Mouse (Mus musculus): ENCODE measurements around the gene Gm17268. TPM values are rescaled to one million over a fixed set of nuclear protein-coding genes. Genes with fewer than 3 reads are reported as not detected.

Gm17268 gene
- total RNA-seq, 4 experiments from 2014 or later: not detected

- no peak for DNase-seq (ENCODE audit: low spot score in 2 of 2)
Measured at GRCm38 (mm10) chr11:82032136-82032535, 6.2 kb downstream of the Gm17268 start.

DNA sequence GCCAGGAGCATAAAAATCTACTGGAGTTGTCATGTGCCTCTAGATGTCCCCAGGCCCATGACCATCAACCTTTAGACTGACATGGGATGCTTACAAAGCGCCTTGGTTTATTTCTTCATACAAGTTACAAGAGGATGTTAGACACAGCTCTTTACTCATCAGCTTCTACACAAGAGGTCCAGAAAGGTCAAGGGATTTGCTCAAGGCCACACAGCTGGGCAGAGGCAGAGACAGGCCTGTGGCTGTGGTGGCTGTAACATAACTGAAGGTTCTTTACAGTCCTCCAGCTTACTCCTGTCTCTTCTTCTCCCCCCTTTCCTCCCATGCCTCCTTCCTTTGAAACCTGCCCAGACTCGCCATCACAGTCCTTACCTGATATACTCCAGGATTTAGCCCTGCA, 8.2 kb downstream of the Gm17268 start:
- DNase-seq (ENCODE audit: low spot score in 2 of 2): no peak

- DNase-seq (ENCODE audit: low spot score in 2 of 2): no peak
Measured at GRCm38 (mm10) chr11:82023769-82024168, 14.6 kb downstream of the Gm17268 start.

DNA sequence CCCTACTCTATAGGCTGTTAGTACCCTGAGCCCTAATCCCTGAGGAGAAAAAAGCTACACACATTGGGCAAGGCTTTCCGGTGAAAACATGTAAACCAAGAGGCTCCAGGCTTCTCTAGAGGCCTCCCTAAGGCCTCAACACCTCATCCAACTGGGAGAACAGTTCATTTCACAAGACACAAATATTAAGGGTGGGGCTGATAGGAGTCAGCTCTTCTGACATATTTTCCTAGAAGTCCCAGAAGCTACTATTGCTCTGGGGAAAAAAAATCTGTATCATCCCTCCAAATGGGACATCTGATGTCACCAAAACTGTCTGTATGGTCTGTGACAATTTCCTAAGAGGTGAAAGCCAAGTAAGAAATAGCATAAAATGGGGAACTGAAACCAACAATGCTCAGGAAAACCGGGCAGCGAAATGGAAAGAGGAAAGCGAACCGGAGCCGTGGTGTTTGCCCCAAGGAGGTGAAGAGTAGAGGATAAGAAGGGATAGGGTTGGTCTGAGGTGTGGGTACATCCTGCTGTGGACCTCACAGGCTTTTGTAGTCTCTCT, 15.8 kb downstream of the Gm17268 start:
- DNase-seq (ENCODE audit: low spot score in 2 of 2): no peak

DNA sequence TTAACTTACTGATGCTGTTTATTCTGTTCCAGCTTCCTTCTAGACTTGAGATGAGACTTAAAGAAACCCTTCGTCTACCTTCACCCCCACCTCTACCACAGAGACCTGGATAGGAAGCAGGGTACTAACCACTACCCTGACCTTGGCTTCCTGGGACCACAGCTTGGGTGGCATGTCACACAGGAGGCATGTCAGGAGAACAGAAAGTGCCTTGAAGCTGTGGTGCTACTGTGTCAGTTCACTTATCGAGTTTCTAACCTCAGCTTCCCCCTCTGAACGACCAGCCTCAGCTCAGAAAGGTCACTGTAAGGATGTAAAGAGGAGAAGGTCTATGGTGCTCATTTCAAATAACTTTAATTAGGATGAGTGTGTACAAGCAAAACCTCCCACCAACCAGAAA, 17.0 kb downstream of the Gm17268 start:
- DNase-seq (ENCODE audit: low spot score in 2 of 2): no peak

GRCm38 (mm10) chr11:82019793-82020192, 18.6 kb downstream of the Gm17268 start:
- no peak for DNase-seq (ENCODE audit: low spot score in 2 of 2)

GRCm38 (mm10) chr11:82019389-82019788, 19.0 kb downstream of the Gm17268 start:
- DNase-seq (ENCODE audit: low spot score in 2 of 2): no peak

GRCm38 (mm10) chr11:82016181-82016780, 22.1 kb downstream of the Gm17268 start:
- DNase-seq (ENCODE audit: low spot score in 2 of 2): no peak

DNA sequence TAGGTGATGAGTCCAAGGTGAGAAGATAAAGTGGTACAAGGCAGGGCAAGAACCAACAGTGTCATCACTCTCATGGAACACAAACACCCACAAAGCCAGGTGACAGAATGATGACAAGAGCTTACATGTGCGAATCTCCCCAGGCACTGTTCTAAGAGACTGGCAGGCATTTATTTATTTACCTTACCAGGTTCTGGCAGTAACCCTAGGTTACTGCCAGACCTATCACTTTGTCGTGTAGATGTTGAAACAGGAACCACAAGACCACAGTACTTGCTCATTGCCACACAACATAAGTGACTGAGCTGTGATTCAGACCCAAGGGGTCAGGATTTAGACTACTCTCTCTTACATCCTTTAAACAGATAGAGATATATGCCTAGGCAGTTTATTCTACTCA, 23.3 kb downstream of the Gm17268 start:
- DNase-seq (ENCODE audit: low spot score in 2 of 2): no peak

- DNase-seq (ENCODE audit: low spot score in 2 of 2): no peak
Measured at GRCm38 (mm10) chr11:82013756-82014155, 24.6 kb downstream of the Gm17268 start.

GRCm38 (mm10) chr11:82011411-82012193, 26.8 kb downstream of the Gm17268 start:
- no peak for DNase-seq (ENCODE audit: low spot score in 2 of 2)

- no peak for DNase-seq (ENCODE audit: low spot score in 2 of 2)
Measured at GRCm38 (mm10) chr11:82010115-82010514, 28.2 kb downstream of the Gm17268 start.

GRCm38 (mm10) chr11:82006796-82007423, 31.5 kb downstream of the Gm17268 start:
- peak; percentile 62 to 69 for DNase-seq (ENCODE audit: low spot score in 2 of 2)

DNA sequence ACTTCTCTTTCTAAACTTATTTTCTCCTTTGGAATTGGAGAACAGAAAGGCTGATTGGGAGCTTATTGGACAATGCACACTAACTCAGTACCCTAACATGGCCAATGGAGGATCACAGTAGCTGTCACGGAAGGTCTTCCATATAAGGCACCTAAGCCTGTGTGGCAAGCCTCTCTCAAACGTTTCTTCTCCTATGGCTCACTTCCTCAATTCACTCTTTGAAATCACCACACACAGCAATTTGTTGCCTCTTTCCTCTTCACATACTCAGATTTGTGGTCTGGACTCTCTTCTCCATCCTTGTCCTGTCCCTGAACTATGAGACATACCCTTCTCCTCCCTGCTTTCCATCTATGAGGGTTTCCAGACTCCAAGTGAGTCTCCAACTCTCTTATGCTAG, 33.6 kb downstream of the Gm17268 start:
- DNase-seq (ENCODE audit: low spot score in 2 of 2): no peak

GRCm38 (mm10) chr11:82000581-82000980, 37.8 kb downstream of the Gm17268 start:
- no peak for DNase-seq (ENCODE audit: low spot score in 2 of 2)

- DNase-seq (ENCODE audit: low spot score in 2 of 2): no peak
Measured at GRCm38 (mm10) chr11:81999469-81999868, 38.9 kb downstream of the Gm17268 start.

- DNase-seq (ENCODE audit: low spot score in 2 of 2): no peak
Measured at GRCm38 (mm10) chr11:81998646-81999045, 39.7 kb downstream of the Gm17268 start.

DNA sequence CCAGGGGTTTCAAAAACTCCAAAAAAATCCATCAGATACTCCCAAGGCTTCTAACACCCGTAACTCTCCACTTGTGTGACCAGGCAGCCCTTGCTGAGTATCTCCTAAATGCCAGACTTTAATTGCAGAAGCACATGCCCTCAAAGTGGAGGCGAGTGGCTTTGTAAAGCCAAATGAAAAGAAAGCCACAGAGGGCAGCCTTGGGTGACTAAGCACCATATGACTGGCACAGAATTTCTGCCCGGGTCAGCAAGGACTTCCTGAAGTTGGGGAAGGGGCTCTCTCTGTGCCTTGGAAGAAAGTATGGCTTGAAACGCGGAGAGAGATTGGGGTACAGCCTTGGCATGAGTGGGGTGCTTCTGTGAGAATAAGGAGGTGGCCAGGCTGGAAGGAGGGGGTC, 41.3 kb downstream of the Gm17268 start:
- DNase-seq (ENCODE audit: low spot score in 2 of 2): no peak

DNA sequence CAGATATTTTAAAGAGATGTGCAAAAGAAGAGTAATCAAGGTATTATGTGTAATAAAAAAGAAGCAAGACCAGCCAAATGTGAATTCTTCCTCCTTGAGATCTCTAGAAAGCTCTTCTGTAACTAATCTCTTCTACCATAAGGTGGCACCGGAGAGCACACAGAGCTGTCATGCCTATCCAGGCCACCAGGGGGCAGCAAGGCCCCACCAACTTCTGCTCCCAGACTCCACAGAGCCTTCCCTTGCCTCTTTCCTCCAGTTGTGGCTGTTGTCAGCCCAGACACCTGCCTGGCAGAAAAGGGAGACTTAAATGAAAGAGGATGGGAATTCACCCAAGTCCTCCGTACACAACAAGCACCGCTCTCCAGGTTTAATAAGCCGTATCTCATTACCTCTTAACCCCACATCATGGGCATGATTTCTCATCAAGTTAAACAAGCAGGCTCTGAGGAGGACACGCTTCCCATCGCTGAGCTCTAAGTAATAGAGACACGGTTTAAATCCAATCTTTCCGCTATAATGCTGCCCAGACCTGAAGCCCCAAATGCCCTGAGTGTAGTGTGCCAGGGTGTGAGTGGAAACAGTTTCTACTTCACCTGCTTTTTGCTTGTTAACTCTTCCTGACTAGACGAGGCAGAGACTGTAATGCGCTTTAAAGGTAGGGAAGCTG, 42.1 kb downstream of the Gm17268 start:
- peak; percentile 46 to 62 for DNase-seq (ENCODE audit: low spot score in 2 of 2)

GRCm38 (mm10) chr11:81983146-81983545, 55.2 kb downstream of the Gm17268 start:
- DNase-seq (ENCODE audit: low spot score in 2 of 2): peak in 1 of 2 experiments; percentile 10

DNA sequence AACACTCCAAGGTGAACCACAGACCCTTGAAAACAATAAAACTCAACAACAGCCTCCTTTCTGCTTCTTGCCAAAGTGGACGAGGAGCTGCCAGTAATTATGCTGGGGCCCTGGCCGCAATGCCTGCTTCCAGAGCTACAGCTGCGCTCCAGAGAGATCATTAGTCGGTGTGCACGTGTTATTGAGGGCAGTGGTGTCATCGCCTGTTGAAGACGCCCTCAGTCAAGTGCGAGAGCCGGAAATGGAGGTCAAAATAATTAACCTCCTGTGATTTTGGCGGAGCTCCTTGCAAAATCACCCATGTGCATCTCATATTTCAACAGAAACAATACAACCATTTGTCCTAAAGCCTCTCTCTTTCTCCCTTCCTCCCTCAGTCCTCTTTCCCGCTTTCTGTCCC, 56.2 kb downstream of the Gm17268 start:
- no peak for DNase-seq (ENCODE audit: low spot score in 2 of 2)

All from gastrocnemius, adult 8-10 months (tissue).